Mouse (Mus musculus) kidney, embryonic 14.5 days (tissue): ENCODE measurements around the gene Gm28635. TPM values are rescaled to one million over a fixed set of nuclear protein-coding genes. Genes with fewer than 3 reads are reported as not detected.

Experiments used
- ATAC-seq: fragments of 200-750 bp; cut with Nextera tagmentation; 2 replicates; pipeline ENCODE4 v1.8.0; 2017; ENCODE audit warnings: moderate number of reproducible peaks, mild to moderate bottlenecking, moderate TSS enrichment, moderate library complexity; ENCODE audit not compliant: low FRiP score, low TSS enrichment
- H3K27ac ChIP-seq: fragments of 300-500 bp; sonication (generic); 2 replicates; pipeline ENCODE4 v1.5.1; 2014; ENCODE audit warnings: low read depth, mild to moderate bottlenecking, low read length, moderate library complexity, mixed read lengths
- H3K27me3 ChIP-seq: fragments of 300-500 bp; sonication (generic); 2 replicates; pipeline ENCODE4 v1.6.1; 2014; ENCODE audit warnings: mild to moderate bottlenecking, low read length; ENCODE audit not compliant: control insufficient read depth, insufficient read depth
- H3K36me3 ChIP-seq: fragments of 300-500 bp; sonication (generic); 2 replicates; pipeline ENCODE4 v1.6.1; 2014; ENCODE audit warnings: low read length, mixed read lengths; ENCODE audit not compliant: control insufficient read depth, insufficient read depth
- H3K4me1 ChIP-seq: fragments of 300-500 bp; sonication (generic); 2 replicates; pipeline ENCODE4 v1.6.1; 2014; ENCODE audit warnings: low read length, mixed read lengths; ENCODE audit not compliant: control insufficient read depth, insufficient read depth
- H3K4me2 ChIP-seq: fragments of 300-500 bp; sonication (generic); replicated peaks from 2 replicates; pipeline ENCODE4 v1.6.1; 2014; ENCODE audit warnings: low read depth, mild to moderate bottlenecking, low read length
- H3K4me3 ChIP-seq: fragments of 300-500 bp; sonication (generic); 2 replicates; pipeline ENCODE4 v1.5.1; 2014; ENCODE audit warnings: mild to moderate bottlenecking, low read length
- H3K9ac ChIP-seq: fragments of 300-500 bp; sonication (generic); 2 replicates; pipeline ENCODE4 v1.6.1; 2014; ENCODE audit warnings: low read depth, mild to moderate bottlenecking, low read length, moderate library complexity
- H3K9me3 ChIP-seq: fragments of 300-500 bp; sonication (generic); 2 replicates; pipeline ENCODE4 v1.6.1; 2016; ENCODE audit warnings: low read length; ENCODE audit not compliant: control insufficient read depth
- WGBS: fragments of 180-500 bp; shearing (Covaris S2); extraction: QIAGEN DNeasy Blood & Tissue Kit; methylation state at CpG from one replicate; pipeline ENCODE4 v1.1.7; 2014; 5-methylcytosine and 5-hydroxymethylcytosine counted together
- polyA plus RNA-seq: library from polyadenylated mRNA; unstranded; fragments of >200 nt; fragmentation: Nextera tagmentation; extraction: Ambion mirVana; gene quantifications from 2 replicates; pipeline ENCODE4 v1.2.1, GENCODE M21; 2014

The Gm28635 gene
- polyA plus RNA-seq, 1 experiment from 2014 or later: not detected

DNA sequence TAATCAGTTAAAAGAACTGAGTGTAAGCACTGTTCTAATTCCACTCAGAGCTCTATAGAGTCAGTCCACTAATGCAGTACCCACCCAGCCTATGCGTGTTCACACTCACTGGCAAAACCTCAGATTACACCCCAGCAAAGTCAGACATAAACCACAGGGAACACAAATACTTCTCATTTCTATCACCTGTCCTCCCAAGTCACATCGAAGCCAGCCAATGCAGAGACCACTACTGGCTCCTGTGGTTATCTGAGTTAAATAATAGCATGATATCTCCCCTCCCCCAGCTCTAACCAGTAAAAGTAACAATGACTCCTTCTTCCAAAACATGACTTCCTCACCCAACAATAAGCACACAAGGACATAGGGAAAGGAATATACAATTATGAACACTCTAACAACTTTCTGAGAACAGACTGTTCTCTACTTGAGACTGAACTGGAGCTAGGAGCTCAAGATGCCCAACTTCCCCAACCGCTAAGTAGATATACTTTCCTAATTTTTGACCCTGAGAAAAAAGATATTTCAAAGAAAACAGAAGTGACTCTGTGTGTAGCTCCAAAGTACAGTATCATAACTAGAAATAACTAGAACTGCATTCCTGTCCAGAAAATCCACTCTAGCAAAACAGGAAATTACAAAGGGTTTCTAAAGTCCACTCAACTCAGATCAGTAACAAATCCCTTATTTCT, 54.3 kb downstream of the Gm28635 start:
- no peak overlapping the region for H3K9ac ChIP-seq
- no peaks in the 10 kb centered on the region for H3K27me3 ChIP-seq
- 92% methylated on average over 3 of the region's 3 CpGs for WGBS
- H3K4me2 ChIP-seq: no peak overlapping the region
- peaks cover 33% of the 10 kb centered on the region for H3K36me3 ChIP-seq
- H3K9me3 ChIP-seq: no peaks in the 10 kb centered on the region
- H3K4me3 ChIP-seq: no peak overlapping the region
- H3K4me1 ChIP-seq: peaks cover 7% of the 10 kb centered on the region
- ATAC-seq: no peak
- no peak overlapping the region for H3K27ac ChIP-seq

DNA sequence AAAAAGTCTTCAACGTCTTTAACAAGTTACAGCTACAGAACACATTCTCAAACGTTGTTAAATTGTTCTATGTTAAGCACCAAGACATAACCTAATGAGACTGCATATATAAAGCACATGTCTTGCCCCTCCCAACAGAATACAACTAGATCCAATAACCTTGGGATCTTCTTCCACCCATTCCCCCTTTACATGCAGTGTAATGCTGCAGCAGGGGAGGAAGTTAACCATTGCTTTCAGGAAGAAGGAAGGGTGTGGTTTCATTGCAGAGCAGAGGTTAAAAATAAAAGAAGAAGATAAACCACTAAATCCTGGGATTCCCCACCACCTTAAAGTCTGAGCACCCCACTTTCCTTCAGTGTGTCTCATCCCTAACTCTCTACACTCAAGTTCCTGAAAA, 55.2 kb downstream of the Gm28635 start:
- Histone ChIP-seq H3K9me3 (no peaks in the 10 kb centered on the region), H3K36me3 (peaks cover 35% of the 10 kb centered on the region), H3K4me1 (peaks cover 5% of the 10 kb centered on the region), H3K27ac (no peak overlapping the region), H3K9ac (no peak overlapping the region), H3K4me2 (no peak overlapping the region), H3K27me3 (no peaks in the 10 kb centered on the region), H3K4me3 (no peak overlapping the region)
- 71% methylated on average over 2 of the region's 2 CpGs for WGBS
- ATAC-seq: no peak

GRCm38 (mm10) chr2:84619646-84620340, 58.0 kb downstream of the Gm28635 start:
- no peak for ATAC-seq
- H3K4me1 ChIP-seq: no peaks in the 10 kb centered on the region
- H3K4me3 ChIP-seq: no peak overlapping the region
- H3K36me3 ChIP-seq: peaks cover 61% of the 10 kb centered on the region
- 95% methylated on average over 21 of the region's 21 CpGs for WGBS
- no peaks in the 10 kb centered on the region for H3K27me3 ChIP-seq
- no peak overlapping the region for H3K9ac ChIP-seq
- H3K27ac ChIP-seq: no peak overlapping the region
- no peaks in the 10 kb centered on the region for H3K9me3 ChIP-seq
- no peak overlapping the region for H3K4me2 ChIP-seq

- no peak for ATAC-seq
- H3K4me1 ChIP-seq: no peaks in the 10 kb centered on the region
- no peaks in the 10 kb centered on the region for H3K27me3 ChIP-seq
- H3K9ac ChIP-seq: no peak overlapping the region
- no peak overlapping the region for H3K4me3 ChIP-seq
- WGBS: 84% methylated on average over 2 of the region's 2 CpGs
- no peak overlapping the region for H3K4me2 ChIP-seq
- H3K27ac ChIP-seq: no peak overlapping the region
- H3K9me3 ChIP-seq: no peaks in the 10 kb centered on the region
- peaks cover 64% of the 10 kb centered on the region for H3K36me3 ChIP-seq
These were observed 58.9 kb downstream of the Gm28635 start for GRCm38 (mm10) chr2:84618914-84619313.

- ATAC-seq: 0 out of 2 replicates have a peak, but pooled peaks have one; percentile 33
- Histone ChIP-seq H3K36me3 (peaks cover 73% of the 10 kb centered on the region), H3K4me3 (no peak overlapping the region), H3K4me2 (no peak overlapping the region), H3K27me3 (no peaks in the 10 kb centered on the region), H3K27ac (no peak overlapping the region), H3K4me1 (no peaks in the 10 kb centered on the region), H3K9ac (no peak overlapping the region), H3K9me3 (no peaks in the 10 kb centered on the region)
- WGBS: 84% methylated on average over 3 of the region's 3 CpGs
These were observed 60.0 kb downstream of the Gm28635 start for GRCm38 (mm10) chr2:84617637-84618515.

DNA sequence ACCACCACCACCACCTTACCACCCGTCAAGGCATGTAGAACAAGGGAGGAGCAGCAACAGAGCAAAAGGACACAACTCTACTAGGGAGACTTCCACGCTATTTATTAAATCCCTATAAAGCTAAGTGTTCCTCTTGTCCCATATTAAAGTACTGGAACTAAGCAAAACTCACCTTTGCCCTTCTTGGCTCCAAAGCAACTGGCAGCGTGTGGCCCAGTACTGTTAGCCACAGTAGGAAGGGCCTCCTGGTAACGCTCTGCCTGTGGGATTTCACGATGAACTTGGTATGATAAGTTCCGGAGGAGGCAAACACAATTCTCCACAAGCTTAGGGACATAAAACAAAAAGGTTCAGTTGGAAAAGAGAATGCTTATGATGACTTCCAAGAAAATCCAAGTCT, 65.1 kb downstream of the Gm28635 start:
- Histone ChIP-seq H3K4me1 (no peaks in the 10 kb centered on the region), H3K27ac (no peak overlapping the region), H3K4me2 (no peak overlapping the region), H3K9me3 (no peaks in the 10 kb centered on the region), H3K27me3 (no peaks in the 10 kb centered on the region), H3K4me3 (no peak overlapping the region), H3K36me3 (peaks cover 97% of the 10 kb centered on the region), H3K9ac (no peak overlapping the region)
- no peak for ATAC-seq
- 97% methylated on average over 6 of the region's 6 CpGs for WGBS

DNA sequence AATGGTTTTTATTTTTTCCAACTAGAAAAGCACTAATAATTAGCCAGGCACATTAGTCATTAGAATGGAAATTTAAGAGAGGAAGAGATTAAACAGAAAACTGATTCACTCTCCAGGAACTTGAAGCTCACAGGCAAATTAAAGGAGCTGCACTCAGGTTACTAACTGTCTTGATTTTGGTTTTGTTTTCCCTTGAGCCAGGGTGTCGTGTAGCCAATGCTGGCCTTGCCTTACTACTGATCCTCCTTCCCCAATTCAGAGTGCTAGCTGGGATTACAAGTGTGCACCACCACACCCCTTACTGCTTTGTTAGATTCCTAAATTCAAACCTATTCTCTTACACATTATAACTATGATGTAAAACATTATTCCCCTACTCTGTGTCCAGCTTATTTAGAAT, 70.0 kb downstream of the Gm28635 start:
- Histone ChIP-seq H3K9ac (no peak overlapping the region), H3K4me3 (no peak overlapping the region), H3K4me2 (no peak overlapping the region), H3K4me1 (no peaks in the 10 kb centered on the region), H3K27ac (no peak overlapping the region), H3K36me3 (peaks cover 98% of the 10 kb centered on the region), H3K27me3 (no peaks in the 10 kb centered on the region), H3K9me3 (no peaks in the 10 kb centered on the region)
- WGBS: 82% methylated on average over 1 of the region's 1 CpGs
- no peak for ATAC-seq

GRCm38 (mm10) chr2:84600977-84601376, 76.9 kb downstream of the Gm28635 start:
- 58% methylated on average over 2 of the region's 2 CpGs for WGBS
- H3K4me2 ChIP-seq: no peak overlapping the region
- H3K27ac ChIP-seq: no peak overlapping the region
- H3K9ac ChIP-seq: no peak overlapping the region
- H3K9me3 ChIP-seq: no peaks in the 10 kb centered on the region
- ATAC-seq: no peak
- H3K36me3 ChIP-seq: peaks cover 82% of the 10 kb centered on the region
- H3K4me1 ChIP-seq: no peaks in the 10 kb centered on the region
- no peaks in the 10 kb centered on the region for H3K27me3 ChIP-seq
- no peak overlapping the region for H3K4me3 ChIP-seq
